Mouse (Mus musculus) C2C12 (cell line): Measurements from ENCODE around the gene Rftn1. TPM values are rescaled to one million over a fixed set of nuclear protein-coding genes. Genes with fewer than 3 reads are reported as not detected.

Experiments
- H3K27me3 ChIP-seq: one replicate; pipeline ENCODE4 v1.6.1; 2011; ENCODE audit not compliant: control insufficient read depth, insufficient read depth, insufficient read length
- H3K36me3 ChIP-seq: one replicate; pipeline ENCODE4 v1.6.1; 2011; ENCODE audit not compliant: control insufficient read depth, insufficient read depth
- H3K4me3 ChIP-seq: one replicate; pipeline ENCODE4 v1.5.1; 2011; ENCODE audit warnings: mild to moderate bottlenecking, control low read depth; ENCODE audit not compliant: poor library complexity, insufficient read depth, severe bottlenecking
- H3K79me2 ChIP-seq: one replicate; pipeline ENCODE4 v1.6.1; 2011; ENCODE audit not compliant: control insufficient read depth, insufficient read depth
- H3K79me3 ChIP-seq: one replicate; pipeline ENCODE4 v1.6.1; 2011; ENCODE audit warnings: low read depth, control low read depth
- H3ac ChIP-seq: one replicate; pipeline ENCODE3; 2011; ENCODE audit warnings: low read depth; ENCODE audit not compliant: control insufficient read depth, insufficient read length
- CEBPB ChIP-seq: IDR thresholded peaks from one replicate; pipeline ENCODE4 v1.6.1; 2011; ENCODE audit warnings: low read depth, mild to moderate bottlenecking, control low read depth, moderate library complexity
- CTCF ChIP-seq: IDR thresholded peaks from one replicate; pipeline ENCODE4 v1.5.1; 2011; ENCODE audit not compliant: control insufficient read depth, insufficient read depth, insufficient read length
- FOSL1 ChIP-seq: IDR thresholded peaks from one replicate; pipeline ENCODE4 v1.8.0; 2011; ENCODE audit warnings: mild to moderate bottlenecking, low read length; ENCODE audit not compliant: poor library complexity, insufficient read depth, severe bottlenecking
- MAX ChIP-seq: IDR thresholded peaks from one replicate; pipeline ENCODE4 v1.6.1; 2011; ENCODE audit warnings: mild to moderate bottlenecking, control low read depth
- MYOD1 ChIP-seq: IDR thresholded peaks from one replicate; pipeline ENCODE4 v1.6.1; 2011; ENCODE audit warnings: low read depth; ENCODE audit not compliant: control insufficient read depth, insufficient read length
- MYOG ChIP-seq: IDR thresholded peaks from one replicate; pipeline ENCODE4 v1.6.1; 2011; ENCODE audit not compliant: control insufficient read depth, insufficient read length; ENCODE audit errors: extremely low read depth
- USF1 ChIP-seq: IDR thresholded peaks from one replicate; pipeline ENCODE4 v1.6.1; 2011; ENCODE audit warnings: low read depth, mild to moderate bottlenecking, control low read depth, moderate library complexity
- polyA plus RNA-seq: library from polyadenylated mRNA; unstranded; fragments of >200 nt; fragmentation: generic; extraction: Trizol; gene quantifications from one replicate; pipeline ENCODE4 v1.2.1, GENCODE M21; 2012; ENCODE audit warnings: missing spikeins

The Rftn1 gene
- polyA plus RNA-seq, 1 experiment, result 0.35 TPM

DNA sequence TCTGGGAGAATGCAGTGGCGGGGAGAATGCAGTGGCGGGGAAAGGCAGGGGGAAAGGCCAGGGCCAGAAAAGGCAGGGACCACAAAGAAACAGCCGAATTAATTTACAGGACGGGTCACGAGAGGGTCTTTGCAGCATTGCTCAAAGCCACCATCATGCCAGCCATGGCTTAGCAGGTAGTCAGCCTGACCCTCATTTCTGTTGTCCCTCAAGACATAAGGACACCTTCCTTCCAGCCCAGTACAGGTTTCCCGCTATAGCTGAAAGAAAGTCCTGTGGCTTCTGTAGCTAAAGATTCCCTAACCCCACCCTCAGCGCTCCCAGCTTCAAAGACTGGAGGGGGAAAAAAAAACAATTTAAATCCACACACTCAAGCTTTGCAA is 184.1 kb downstream of the Rftn1 start:
- Histone ChIP-seq H3K79me3 (no peaks in the 10 kb centered on the region), H3K36me3 (no peaks in the 10 kb centered on the region), H3K79me2 (no peaks in the 10 kb centered on the region), H3ac (no peak overlapping the region), H3K4me3 (no peak overlapping the region), H3K27me3 (no peaks in the 10 kb centered on the region)
- no peak for TF ChIP-seq MAX

DNA sequence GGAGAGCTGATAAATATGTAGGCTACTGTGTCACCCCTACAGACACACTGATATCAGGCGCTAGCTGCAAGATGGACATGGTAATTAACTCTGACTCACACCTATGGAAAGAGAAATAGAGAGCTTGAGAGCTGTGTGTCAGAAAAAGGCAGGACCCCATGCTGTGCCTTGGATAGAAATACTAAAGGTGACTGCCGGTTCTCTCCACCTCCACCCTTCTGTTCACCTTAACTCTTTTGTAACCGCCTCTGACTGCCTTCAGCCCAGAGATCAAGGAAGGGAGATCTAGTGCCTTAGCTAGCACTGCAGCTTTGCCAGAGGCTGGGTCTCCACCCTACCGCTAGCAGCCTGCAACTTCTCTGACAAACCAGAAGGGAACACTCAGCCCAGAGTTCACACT is 187.3 kb downstream of the Rftn1 start:
- H3K4me3 ChIP-seq, result no peak overlapping the region
- no peaks in the 10 kb centered on the region for H3K79me2 ChIP-seq
- TF ChIP-seq MAX, result no peak
- TF ChIP-seq MYOD1, result no peak
- no peak for TF ChIP-seq CTCF
- TF ChIP-seq USF1, result no peak
- no peak for TF ChIP-seq MYOG
- no peak for TF ChIP-seq CEBPB
- TF ChIP-seq FOSL1, result no peak
- H3ac ChIP-seq, result no peak overlapping the region
- no peaks in the 10 kb centered on the region for H3K36me3 ChIP-seq
- no peaks in the 10 kb centered on the region for H3K27me3 ChIP-seq
- H3K79me3 ChIP-seq, result no peaks in the 10 kb centered on the region

DNA sequence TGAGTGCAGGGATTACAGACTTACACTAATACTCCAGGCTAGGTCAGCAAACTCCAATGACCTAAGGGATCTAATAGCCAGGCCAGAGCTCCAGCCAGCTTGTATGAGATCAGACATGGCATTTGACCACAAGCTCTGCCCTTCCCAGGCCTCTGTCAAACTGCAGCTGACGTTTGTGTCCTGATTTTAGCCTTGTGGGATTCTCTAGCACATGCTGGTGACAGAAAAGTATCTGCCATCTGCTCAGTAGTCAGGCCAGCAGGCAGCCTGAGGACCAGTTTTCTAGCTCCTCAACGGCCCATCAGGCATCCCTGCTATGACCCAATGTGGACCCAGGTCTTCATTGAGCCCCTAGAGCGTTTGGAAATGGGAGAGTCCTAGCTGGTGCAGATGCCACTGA is 188.3 kb downstream of the Rftn1 start:
- H3K79me2 ChIP-seq, result no peaks in the 10 kb centered on the region
- no peak for TF ChIP-seq MYOG
- TF ChIP-seq MAX, result no peak
- H3K27me3 ChIP-seq, result no peaks in the 10 kb centered on the region

DNA sequence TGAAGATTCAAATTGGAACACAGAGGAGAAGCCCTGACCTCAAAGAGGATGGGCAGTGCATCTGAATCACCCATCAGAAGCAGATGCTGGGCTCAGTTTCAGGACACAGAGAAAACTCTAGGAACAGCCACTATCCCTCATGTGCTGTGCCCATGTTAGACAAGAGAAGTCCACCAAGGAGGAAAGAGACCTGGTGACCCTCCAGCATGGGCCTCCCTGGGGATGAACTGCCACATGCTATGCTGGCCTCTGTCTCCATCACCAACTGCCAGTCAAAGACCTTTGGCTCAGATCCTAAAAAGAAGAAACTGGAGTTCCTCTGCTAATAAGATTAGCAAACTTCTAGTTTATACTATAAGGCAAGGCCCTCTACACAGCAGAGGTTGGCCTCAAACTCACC is 188.7 kb downstream of the Rftn1 start:
- Histone ChIP-seq H3K79me2 (no peaks in the 10 kb centered on the region), H3K36me3 (no peaks in the 10 kb centered on the region), H3ac (no peak overlapping the region), H3K27me3 (no peaks in the 10 kb centered on the region), H3K4me3 (no peak overlapping the region), H3K79me3 (no peaks in the 10 kb centered on the region)
- TF ChIP-seq USF1, result no peak
- no peak for TF ChIP-seq MYOD1
- TF ChIP-seq MAX, result no peak
- no peak for TF ChIP-seq FOSL1
- no peak for TF ChIP-seq MYOG
- TF ChIP-seq CTCF, result no peak
- no peak for TF ChIP-seq CEBPB

More for the DNA sequence above, 188.3 kb downstream of the Rftn1 start:
- Histone ChIP-seq H3ac (no peak overlapping the region), H3K4me3 (no peak overlapping the region), H3K79me3 (no peaks in the 10 kb centered on the region), H3K36me3 (no peaks in the 10 kb centered on the region)

DNA sequence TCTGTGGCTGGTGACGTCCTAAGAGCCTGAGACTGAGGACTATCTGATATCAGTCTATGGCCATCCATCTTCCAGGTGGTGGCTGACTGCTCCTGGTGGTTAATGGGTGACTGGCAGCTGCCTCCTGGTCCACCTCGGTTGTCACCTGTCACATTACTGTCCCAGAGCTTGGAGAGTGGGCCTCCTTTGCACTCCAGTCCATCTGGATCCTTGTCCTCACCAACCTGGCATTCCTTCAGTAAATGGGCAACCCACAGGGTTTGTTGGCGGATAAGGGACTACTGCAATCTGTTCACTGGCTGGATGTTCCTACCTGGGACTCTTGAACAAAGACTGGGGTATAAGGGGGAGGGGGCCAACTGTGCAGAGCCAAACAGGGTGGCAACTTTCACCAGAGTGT is 189.9 kb downstream of the Rftn1 start:
- Histone ChIP-seq H3K79me2 (no peaks in the 10 kb centered on the region), H3K27me3 (no peaks in the 10 kb centered on the region), H3ac (no peak overlapping the region), H3K4me3 (no peak overlapping the region), H3K36me3 (no peaks in the 10 kb centered on the region), H3K79me3 (no peaks in the 10 kb centered on the region)
- no peak for TF ChIP-seq USF1
- TF ChIP-seq MYOG, result no peak
- TF ChIP-seq MAX, result no peak
- TF ChIP-seq FOSL1, result no peak
- TF ChIP-seq MYOD1, result no peak
- TF ChIP-seq CEBPB, result no peak
- TF ChIP-seq CTCF, result no peak

DNA sequence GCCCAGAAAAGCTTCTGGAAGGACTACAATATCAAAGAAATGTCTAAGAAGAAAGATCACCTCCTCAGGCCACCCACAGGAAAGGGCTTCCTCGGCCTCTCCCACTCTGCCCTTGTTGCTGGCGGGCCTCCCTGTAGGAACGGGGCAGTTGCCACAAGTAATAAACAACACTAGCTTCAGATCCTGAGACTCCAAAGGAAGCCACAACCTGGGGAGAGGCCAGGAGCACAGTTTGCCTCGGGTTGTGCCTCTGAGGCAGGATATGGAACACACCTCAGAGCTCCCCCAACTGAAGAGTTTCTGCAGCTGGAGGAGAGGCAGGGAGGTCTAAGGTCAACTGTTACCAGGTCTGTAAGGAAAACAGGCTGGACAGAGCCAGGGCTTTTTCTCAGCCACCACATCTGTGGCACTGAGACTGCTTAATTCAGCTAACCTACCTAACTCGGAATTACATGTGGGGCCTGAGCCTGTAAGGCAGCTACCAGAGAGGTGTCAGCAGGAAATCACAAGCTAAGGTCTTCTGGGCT is 193.8 kb downstream of the Rftn1 start:
- H3K27me3 ChIP-seq, result no peaks in the 10 kb centered on the region
- no peak overlapping the region for H3K4me3 ChIP-seq
- H3ac ChIP-seq, result no peak overlapping the region
- no peak for TF ChIP-seq USF1
- TF ChIP-seq MYOG, result no peak
- TF ChIP-seq FOSL1, result no peak
- H3K79me3 ChIP-seq, result no peaks in the 10 kb centered on the region
- no peaks in the 10 kb centered on the region for H3K79me2 ChIP-seq
- H3K36me3 ChIP-seq, result no peaks in the 10 kb centered on the region

DNA sequence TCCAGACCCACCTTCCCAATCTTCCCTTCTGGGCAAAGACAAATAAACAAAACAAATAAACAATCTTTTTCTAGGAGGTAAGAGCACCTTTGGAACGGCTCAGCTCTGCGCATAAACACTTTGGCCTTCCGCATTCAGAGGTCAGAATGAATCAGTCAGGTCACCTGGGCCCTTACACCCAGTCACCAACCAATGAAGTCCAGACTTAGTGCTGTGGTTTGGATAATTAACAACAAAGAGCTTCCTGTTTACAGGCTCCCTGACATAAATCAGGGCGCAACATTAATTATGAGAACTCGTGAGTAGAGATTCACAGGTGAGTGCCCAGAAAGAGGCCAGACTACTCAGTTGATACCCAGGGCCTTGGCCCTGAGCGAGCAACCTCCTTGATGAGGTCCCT is 194.4 kb downstream of the Rftn1 start:
- H3K79me2 ChIP-seq, result no peaks in the 10 kb centered on the region
- H3ac ChIP-seq, result no peak overlapping the region
- no peak overlapping the region for H3K4me3 ChIP-seq
- TF ChIP-seq FOSL1 (no peak), CEBPB (no peak)
- H3K36me3 ChIP-seq, result no peaks in the 10 kb centered on the region
- no peaks in the 10 kb centered on the region for H3K27me3 ChIP-seq
- H3K79me3 ChIP-seq, result no peaks in the 10 kb centered on the region
